Mouse (Mus musculus): ENCODE results near the gene Htr6.

DNA sequence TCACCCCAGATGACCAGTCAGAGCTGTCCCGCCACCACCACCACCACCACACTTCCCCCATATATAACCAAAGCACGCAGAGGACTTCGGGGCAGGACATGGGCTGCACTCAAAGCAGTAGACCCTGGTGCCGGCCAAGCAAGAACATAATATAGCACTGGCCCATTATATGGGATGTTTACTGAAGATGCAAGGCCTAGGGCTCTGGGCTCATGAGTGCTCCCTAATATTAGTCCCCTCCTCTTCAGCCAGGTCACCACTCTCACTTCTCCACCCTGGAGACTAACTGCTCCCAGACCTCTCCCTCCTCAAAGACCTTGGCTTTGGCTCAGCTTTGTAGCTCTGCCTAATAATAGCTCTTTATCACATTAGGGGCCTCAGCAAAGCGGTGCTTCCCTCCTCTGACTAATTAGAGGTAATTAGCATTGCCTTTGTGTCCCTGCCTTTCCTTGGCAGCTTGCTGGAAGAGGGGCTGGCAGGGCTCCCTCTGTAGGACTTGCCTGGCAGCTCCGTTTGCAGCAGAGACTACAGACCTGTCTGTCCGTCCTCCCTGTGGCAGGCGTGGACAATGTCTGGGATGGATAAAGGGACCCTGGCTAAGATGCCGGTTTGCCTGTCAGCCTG, 21.0 kb downstream of the Htr6 start:
- TF ChIP-seq CTCF (IDR thresholded peaks at IDR 0.05; ENCODE audit: low read depth, low read length) (no peak), POLR2A (IDR thresholded peaks at IDR 0.05; ENCODE audit: insufficient read depth, low read length) (no peak), EP300 (IDR thresholded peaks at IDR 0.05; ENCODE audit: insufficient read depth, low read depth, low read length) (no peak)

Measured in ES-Bruce4 (cell line).